Comparison of ENCODE assay signal across 8 mouse cellular contexts in genomic region chr9:45055082-45055713, GRCm38 (mm10). TPM values are rescaled to one million over a fixed set of nuclear protein-coding genes. Genes with fewer than 3 reads are reported as not detected.
DNase-seq lines count a peak whose midpoint lies in the region; ATAC-seq and TF ChIP-seq lines count a peak whose summit lies in the region.

Gene Mpzl3 (plus strand): TSS chr9:45055186.

- peak within 1 kb of the TSS; percentile 79 for H3K9ac ChIP-seq in heart, embryonic 13.5 days
- peak within 1 kb of the TSS; percentile 51 for H3K9ac ChIP-seq in kidney, postnatal 0 days (ENCODE audit: low read depth, low read length)
- peak within 1 kb of the TSS; percentile 59; the same call in 1 of the 2 replicates for H3K9ac ChIP-seq in liver, embryonic 11.5 days (ENCODE audit: low read depth, low read length)

- no peak; the same call in 1 of the 2 replicates for TF ChIP-seq CTCF in bone marrow, adult 2 months (IDR thresholded peaks at IDR 0.05; ENCODE audit: control insufficient read depth, insufficient read depth, low read length)
- TF ChIP-seq CTCF in embryonic fibroblast, embryonic 13.5 days (IDR thresholded peaks at IDR 0.05; ENCODE audit: borderline replicate concordance, insufficient read depth, low read length): no peak
- 0 out of 2 replicates have a peak, but pooled peaks have one; percentile 26 for TF ChIP-seq CTCF in kidney, postnatal 0 days (IDR thresholded peaks at IDR 0.05; ENCODE audit: low read depth)

- peak within 1 kb of the TSS; percentile 78 for H3K4me2 ChIP-seq in heart, embryonic 13.5 days
- H3K4me2 ChIP-seq in kidney, postnatal 0 days (ENCODE audit: low read length): peak within 1 kb of the TSS; percentile 59
- H3K4me2 ChIP-seq in liver, embryonic 11.5 days: peak within 1 kb of the TSS; percentile 67

- ATAC-seq in heart, embryonic 13.5 days (ENCODE audit: extremely low read depth, insufficient number of reproducible peaks, low FRiP score, low TSS enrichment): no peak; the same call in 1 of the 2 replicates
- ATAC-seq in kidney, postnatal 0 days (replicated peaks; ENCODE audit: low FRiP score, low read depth): peak; percentile 94
- peak; percentile 51 for ATAC-seq in liver, embryonic 11.5 days (replicated peaks; ENCODE audit: low FRiP score)

- DNase-seq in 3134 (ENCODE audit: extremely low read depth, insufficient read length, low spot score): peak; percentile 78
- peak; percentile 94 for DNase-seq in kidney, postnatal 0 days (ENCODE audit: low spot score)
- DNase-seq in liver, embryonic 11.5 days (ENCODE audit: low spot score): peak; percentile 82
- peak; percentile 93 for DNase-seq in naive thymus-derived CD4-positive, alpha-beta T cell, adult 2 months (ENCODE audit: low read depth)
- DNase-seq in splenic B cell, adult 2 months (ENCODE audit: low read depth, low spot score): peak; percentile 90

- no peaks in the 10 kb centered on the region for H3K36me3 ChIP-seq in heart, embryonic 13.5 days
- no peaks in the 10 kb centered on the region for H3K36me3 ChIP-seq in kidney, postnatal 0 days (ENCODE audit: insufficient read depth, low read length)
- H3K36me3 ChIP-seq in liver, embryonic 11.5 days (ENCODE audit: control insufficient read depth, insufficient read depth, low read length): no peaks in the 10 kb centered on the region
- H3K36me3 ChIP-seq in splenic B cell, adult 2 months (ENCODE audit: control insufficient read depth, insufficient read depth, low read length, poor library complexity, severe bottlenecking): no peaks in the 10 kb centered on the region

- no peaks in the 10 kb centered on the region for H3K9me3 ChIP-seq in heart, embryonic 13.5 days
- no peaks in the 10 kb centered on the region for H3K9me3 ChIP-seq in kidney, postnatal 0 days (replicated peaks; ENCODE audit: low read length)
- no peaks in the 10 kb centered on the region for H3K9me3 ChIP-seq in liver, embryonic 11.5 days (ENCODE audit: control insufficient read depth, low read length)

- no peaks in the 10 kb centered on the region; the same call in 1 of the 2 replicates for H3K4me1 ChIP-seq in bone marrow, adult 2 months (ENCODE audit: control insufficient read depth, insufficient read depth, low read length)
- no peaks in the 10 kb centered on the region for H3K4me1 ChIP-seq in embryonic fibroblast, embryonic 13.5 days (ENCODE audit: control insufficient read depth, insufficient read depth, low read length)
- no peaks in the 10 kb centered on the region for H3K4me1 ChIP-seq in heart, embryonic 13.5 days
- no peaks in the 10 kb centered on the region for H3K4me1 ChIP-seq in kidney, postnatal 0 days (replicated peaks; ENCODE audit: insufficient read depth, low read length)
- no peaks in the 10 kb centered on the region for H3K4me1 ChIP-seq in liver, embryonic 11.5 days (replicated peaks; ENCODE audit: control insufficient read depth, insufficient read depth, low read length)

- peak within 1 kb of the TSS; percentile 62 for H3K27ac ChIP-seq in bone marrow, adult 2 months (ENCODE audit: control insufficient read depth, insufficient read depth, low read depth, low read length, poor library complexity)
- H3K27ac ChIP-seq in embryonic fibroblast, embryonic 13.5 days (ENCODE audit: insufficient read depth, low read length): peak within 1 kb of the TSS; percentile 11; the same call in 1 of the 2 replicates
- H3K27ac ChIP-seq in heart, embryonic 13.5 days (replicated peaks): peak within 1 kb of the TSS; percentile 92
- H3K27ac ChIP-seq in kidney, postnatal 0 days: peak within 1 kb of the TSS; percentile 87
- peak within 1 kb of the TSS; percentile 78 for H3K27ac ChIP-seq in liver, embryonic 11.5 days (ENCODE audit: low read depth, low read length)

- TF ChIP-seq POLR2A in bone marrow, adult 2 months (IDR thresholded peaks at IDR 0.05; ENCODE audit: borderline replicate concordance, control insufficient read depth, low read depth, low read length): 0 out of 2 replicates have a peak, but pooled peaks have one; percentile 18
- TF ChIP-seq POLR2A in embryonic fibroblast, embryonic 13.5 days (IDR thresholded peaks at IDR 0.05; ENCODE audit: low read depth, low read length): peak; percentile 42

- H3K27me3 ChIP-seq in heart, embryonic 13.5 days (replicated peaks): peaks cover 78% of the 10 kb centered on the region
- H3K27me3 ChIP-seq in kidney, postnatal 0 days (ENCODE audit: insufficient read depth, low read length): no peaks in the 10 kb centered on the region
- H3K27me3 ChIP-seq in liver, embryonic 11.5 days (replicated peaks; ENCODE audit: control insufficient read depth, insufficient read depth, low read length): peaks cover 5% of the 10 kb centered on the region
- no peaks in the 10 kb centered on the region for H3K27me3 ChIP-seq in splenic B cell, adult 2 months (ENCODE audit: control insufficient read depth, insufficient read depth, low read length, poor library complexity, severe bottlenecking)

- WGBS in bone marrow, adult 2 months: 1% methylated on average over 33 of the region's 33 CpGs
- under 1% methylated on average over 33 of the region's 33 CpGs for WGBS in heart, embryonic 13.5 days
- under 1% methylated on average over 33 of the region's 33 CpGs for WGBS in kidney, postnatal 0 days
- WGBS in liver, embryonic 11.5 days: 2% methylated on average over 33 of the region's 33 CpGs

- peak within 1 kb of the TSS; percentile 68 for H3K4me3 ChIP-seq in bone marrow, adult 2 months (replicated peaks; ENCODE audit: control insufficient read depth, low read depth, low read length)
- peak within 1 kb of the TSS; percentile 48 for H3K4me3 ChIP-seq in embryonic fibroblast, embryonic 13.5 days (ENCODE audit: insufficient read depth, low read length)
- peak within 1 kb of the TSS; percentile 76 for H3K4me3 ChIP-seq in heart, embryonic 13.5 days
- peak within 1 kb of the TSS; percentile 37 for H3K4me3 ChIP-seq in kidney, postnatal 0 days (replicated peaks; ENCODE audit: low read depth, low read length)
- peak within 1 kb of the TSS; percentile 59 for H3K4me3 ChIP-seq in liver, embryonic 11.5 days (ENCODE audit: low read depth, low read length)

RNA-seq across cellular contexts. Expression of gene Mpzl3, which starts in this region (rescaled TPM):
- polyA plus RNA-seq in bone marrow, adult 2 months (2011; ENCODE audit: insufficient read depth, insufficient read length, low replicate concordance, missing spikeins): 3.2 and 3.8 TPM in 2 replicates
- 3.4 and 4.0 TPM in 2 replicates for polyA plus RNA-seq in embryonic fibroblast, embryonic 13.5 days (2011; ENCODE audit: insufficient read length, low read depth, missing spikeins)
- 1.6 and 1.7 TPM in 2 replicates for polyA plus RNA-seq in heart, embryonic 13.5 days (2015; fragmentation: Nextera tagmentation; extraction: Ambion mirVana)
- 2.7 and 3.5 TPM in 2 replicates for polyA plus RNA-seq in kidney, postnatal 0 days (2015; fragmentation: Nextera tagmentation; extraction: Ambion mirVana)
- polyA plus RNA-seq in liver, embryonic 11.5 days (2014; fragmentation: Nextera tagmentation; extraction: Ambion mirVana): 1.0 and 1.3 TPM in 2 replicates

Comparison
In these comparisons a context has a peak if more than half of its experiments do, and no peak if none do; other contexts are left out.
1. H3K27ac ChIP-seq: peak in every context shown above with its lines; median percentile 92 in heart, embryonic 13.5 days; 87 in kidney, postnatal 0 days; 78 in liver, embryonic 11.5 days; 62 in bone marrow, adult 2 months; 11 in embryonic fibroblast, embryonic 13.5 days.